Mouse (Mus musculus): Measurements from ENCODE around the gene Zbtb42. TPM values are rescaled to one million over a fixed set of nuclear protein-coding genes. Genes with fewer than 3 reads are reported as not detected.

The Zbtb42 gene
- polyA plus RNA-seq, 1 experiment from 2014 or later: 6.8 TPM

- 71% methylated on average over 14 of the region's 14 CpGs for WGBS
- no peak overlapping the region for H3K4me2 ChIP-seq (ENCODE audit: low read depth, low read length)
- no peak for ATAC-seq
- no peaks in the 10 kb centered on the region for H3K27me3 ChIP-seq (replicated peaks; ENCODE audit: control insufficient read depth, insufficient read depth, low read length)
- no peak overlapping the region for H3K9ac ChIP-seq (ENCODE audit: low read depth, low read length)
- H3K9me3 ChIP-seq (ENCODE audit: control insufficient read depth, low read length): no peaks in the 10 kb centered on the region
- no peak overlapping the region for H3K4me3 ChIP-seq (ENCODE audit: low read length)
- H3K27ac ChIP-seq (ENCODE audit: low read length): no peak overlapping the region
- peaks cover 4% of the 10 kb centered on the region; the same call in 1 of the 2 replicates for H3K4me1 ChIP-seq (ENCODE audit: control insufficient read depth, insufficient read depth, low read length)
- peaks cover 3% of the 10 kb centered on the region for H3K36me3 ChIP-seq (ENCODE audit: control insufficient read depth, insufficient read depth, low read length)
These were observed 52.2 kb downstream of the Zbtb42 start for GRCm38 (mm10) chr12:112730808-112731207.

Small RNAs within 50 kb of the gene (microRNA-seq; reads per million reads assigned to microRNA genes)
- gene Mir6939: 1.6 reads per million

Other genes starting within 250 kb of the Zbtb42 start
- 0.10 and 0.18 TPM in 2 replicates for gene A530016L24Rik, start 189.4 kb upstream of the Zbtb42 start, polyA plus RNA-seq (2015; fragmentation: Nextera tagmentation; extraction: Ambion mirVana)
- 2.5 and 2.8 TPM in 2 replicates for gene Tmem179, start 162.1 kb upstream of the Zbtb42 start, polyA plus RNA-seq (2015; fragmentation: Nextera tagmentation; extraction: Ambion mirVana)
- gene Inf2, start 90.0 kb upstream of the Zbtb42 start, polyA plus RNA-seq (2015; fragmentation: Nextera tagmentation; extraction: Ambion mirVana): 1.6 and 2.6 TPM in 2 replicates
- 2.1 and 2.7 TPM in 2 replicates for gene Adssl1, start 58.8 kb upstream of the Zbtb42 start, polyA plus RNA-seq (2015; fragmentation: Nextera tagmentation; extraction: Ambion mirVana)
- gene Siva1, start 34.1 kb upstream of the Zbtb42 start, polyA plus RNA-seq (2015; fragmentation: Nextera tagmentation; extraction: Ambion mirVana): 168 and 186 TPM in 2 replicates
- 56.5 and 65.5 TPM in 2 replicates for gene Akt1, start 3.9 kb upstream of the Zbtb42 start, polyA plus RNA-seq (2015; fragmentation: Nextera tagmentation; extraction: Ambion mirVana)
- gene Cep170b, start 41.6 kb downstream of the Zbtb42 start, polyA plus RNA-seq (2015; fragmentation: Nextera tagmentation; extraction: Ambion mirVana): 12.4 and 13.2 TPM in 2 replicates
- 12.2 and 13.0 TPM in 2 replicates for gene Pld4, start 81.8 kb downstream of the Zbtb42 start, polyA plus RNA-seq (2015; fragmentation: Nextera tagmentation; extraction: Ambion mirVana)
- gene Ahnak2, start 123.8 kb downstream of the Zbtb42 start, polyA plus RNA-seq (2015; fragmentation: Nextera tagmentation; extraction: Ambion mirVana): 2.3 and 2.8 TPM in 2 replicates
- 3.4 and 4.1 TPM in 2 replicates for gene Clba1, start 130.1 kb downstream of the Zbtb42 start, polyA plus RNA-seq (2015; fragmentation: Nextera tagmentation; extraction: Ambion mirVana)
- 69.2 and 79.6 TPM in 2 replicates for gene Cdca4, start 150.6 kb downstream of the Zbtb42 start, polyA plus RNA-seq (2015; fragmentation: Nextera tagmentation; extraction: Ambion mirVana)
- 0.40 and 0.48 TPM in 2 replicates for gene Gpr132, start 189.4 kb downstream of the Zbtb42 start, polyA plus RNA-seq (2015; fragmentation: Nextera tagmentation; extraction: Ambion mirVana)